22 mouse cellular contexts compared by ENCODE assay signal in the genomic region with DNA sequence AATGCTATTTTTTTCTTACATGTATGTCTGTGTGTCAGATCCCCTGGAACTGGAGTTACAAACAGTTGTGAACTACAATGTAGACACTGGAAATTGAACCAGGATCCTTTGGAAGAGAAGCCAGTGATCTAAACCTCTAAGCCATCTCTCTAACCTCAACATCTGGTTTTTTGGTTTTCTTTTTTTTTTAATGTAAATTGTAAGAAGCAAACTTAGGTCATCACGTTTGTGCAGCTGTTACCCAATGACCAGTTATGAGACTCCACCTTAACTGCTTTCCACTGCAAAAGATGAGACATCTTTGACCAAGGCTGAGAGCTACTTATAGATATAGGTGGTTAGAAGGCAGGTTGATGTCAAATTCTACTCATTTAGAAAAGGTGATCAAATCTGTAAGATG. TPM values are rescaled to one million over a fixed set of nuclear protein-coding genes. Genes with fewer than 3 reads are reported as not detected.
A peak's percentile ranks its signal among the peaks of the same experiment; 100 is the strongest.
DNase-seq lines count a peak whose midpoint lies in the region; ATAC-seq and TF ChIP-seq lines count a peak whose summit lies in the region.
"Had no signal": no experiment of that assay in that cellular context is flagged by ENCODE, and none has a peak within 500 bp of the region (broad histone marks: within the 10 kb centered on the region; RNA-seq: fewer than 3 reads in every experiment).

No protein-coding gene starts in this region.

- DNase-seq in heart, adult 8-10 months (ENCODE audit: low spot score), result no peak
- no peak for DNase-seq in stomach, postnatal 0 days (ENCODE audit: low spot score)
- no peak for DNase-seq in kidney, adult 18-20 months
- no peak for DNase-seq in midbrain, postnatal 0 days (ENCODE audit: low spot score)
- DNase-seq: adrenal gland, postnatal 10 days; adrenal gland, postnatal 36 days; cerebellum, adult 18-20 months; cerebellum, adult 9-10 months; cerebellum, postnatal 14 days; forebrain, postnatal 0 days; gastrocnemius, postnatal 25 days; heart, adult 2 months; heart, postnatal 14 days; kidney, adult 11 months had no signal

- H3K27ac ChIP-seq in heart, embryonic 15.5 days, result peak overlapping the region; percentile 68; the same call in 1 of the 2 replicates
- H3K27ac ChIP-seq in stomach, embryonic 14.5 days (ENCODE audit: low read length), result peak overlapping the region; percentile 1; the same call in 1 of the 2 replicates
- no peak overlapping the region for H3K27ac ChIP-seq in stomach, postnatal 0 days (replicated peaks)
- H3K27ac ChIP-seq in embryonic fibroblast, embryonic 13.5 days (ENCODE audit: insufficient read depth, low read length), result peak overlapping the region; percentile 69
- no peak overlapping the region for H3K27ac ChIP-seq in midbrain, postnatal 0 days (ENCODE audit: low read depth, low read length)
- H3K27ac ChIP-seq: heart, adult 2 months; hindbrain, embryonic 12.5 days; hindbrain, embryonic 15.5 days had no signal

- no peaks in the 10 kb centered on the region for H3K9me3 ChIP-seq in heart, embryonic 15.5 days (replicated peaks)
- H3K9me3 ChIP-seq in stomach, embryonic 14.5 days (ENCODE audit: control insufficient read depth, low read depth, low read length), result no peaks in the 10 kb centered on the region
- H3K9me3 ChIP-seq in stomach, postnatal 0 days (ENCODE audit: control insufficient read depth, low read length), result no peaks in the 10 kb centered on the region
- no peaks in the 10 kb centered on the region for H3K9me3 ChIP-seq in midbrain, postnatal 0 days (ENCODE audit: low read length)
- H3K9me3 ChIP-seq: hindbrain, embryonic 12.5 days; hindbrain, embryonic 15.5 days had no signal

- peaks cover 3% of the 10 kb centered on the region; the same call in 1 of the 2 replicates for H3K4me1 ChIP-seq in heart, embryonic 15.5 days (replicated peaks)
- H3K4me1 ChIP-seq in stomach, embryonic 14.5 days (ENCODE audit: control insufficient read depth, insufficient read depth, low read length), result no peaks in the 10 kb centered on the region
- H3K4me1 ChIP-seq in stomach, postnatal 0 days (replicated peaks; ENCODE audit: control insufficient read depth, insufficient read depth), result no peaks in the 10 kb centered on the region
- H3K4me1 ChIP-seq in embryonic fibroblast, embryonic 13.5 days (ENCODE audit: control insufficient read depth, insufficient read depth, low read length), result no peaks in the 10 kb centered on the region
- no peaks in the 10 kb centered on the region for H3K4me1 ChIP-seq in midbrain, postnatal 0 days (ENCODE audit: insufficient read depth, low read length)
- H3K4me1 ChIP-seq: hindbrain, embryonic 12.5 days; hindbrain, embryonic 15.5 days had no signal

- TF ChIP-seq POLR2A in embryonic fibroblast, embryonic 13.5 days (IDR thresholded peaks at IDR 0.05; ENCODE audit: low read depth, low read length), result no peak

- no peaks in the 10 kb centered on the region for H3K27me3 ChIP-seq in heart, embryonic 15.5 days
- H3K27me3 ChIP-seq in stomach, embryonic 14.5 days (ENCODE audit: control insufficient read depth, insufficient read depth, low read length), result no peaks in the 10 kb centered on the region
- no peaks in the 10 kb centered on the region for H3K27me3 ChIP-seq in stomach, postnatal 0 days (ENCODE audit: control insufficient read depth, insufficient read depth, low read length)
- H3K27me3 ChIP-seq in midbrain, postnatal 0 days (ENCODE audit: insufficient read depth, low read length), result no peaks in the 10 kb centered on the region
- H3K27me3 ChIP-seq: hindbrain, embryonic 12.5 days; hindbrain, embryonic 15.5 days; Patski had no signal

- no peak overlapping the region for H3K9ac ChIP-seq in heart, embryonic 15.5 days
- H3K9ac ChIP-seq in stomach, embryonic 14.5 days (replicated peaks; ENCODE audit: low read depth, low read length), result no peak overlapping the region
- H3K9ac ChIP-seq in stomach, postnatal 0 days (ENCODE audit: low read length), result no peak overlapping the region
- H3K9ac ChIP-seq in midbrain, postnatal 0 days (replicated peaks; ENCODE audit: low read length, poor library complexity, severe bottlenecking), result no peak overlapping the region
- H3K9ac ChIP-seq: forebrain, postnatal 0 days; hindbrain, embryonic 12.5 days; hindbrain, embryonic 15.5 days had no signal

- TF ChIP-seq CTCF in stomach, postnatal 0 days (IDR thresholded peaks at IDR 0.05; ENCODE audit: low read depth), result no peak
- TF ChIP-seq CTCF in embryonic fibroblast, embryonic 13.5 days (IDR thresholded peaks at IDR 0.05; ENCODE audit: borderline replicate concordance, insufficient read depth, low read length), result no peak
- TF ChIP-seq CTCF in midbrain, postnatal 0 days (IDR thresholded peaks at IDR 0.05), result no peak

- ATAC-seq in heart, embryonic 15.5 days (replicated peaks; ENCODE audit: insufficient number of reproducible peaks, insufficient read depth, low FRiP score, low read depth), result no peak
- no peak for ATAC-seq in stomach, embryonic 14.5 days (ENCODE audit: insufficient number of reproducible peaks, insufficient read depth, low FRiP score, low read depth)
- no peak for ATAC-seq in stomach, postnatal 0 days (ENCODE audit: low FRiP score, low TSS enrichment)
- ATAC-seq in midbrain, postnatal 0 days (ENCODE audit: low FRiP score), result no peak
- ATAC-seq: forebrain, embryonic 14.5 days; forebrain, postnatal 0 days had no signal

- H3K4me2 ChIP-seq in heart, embryonic 15.5 days, result no peak overlapping the region
- no peak overlapping the region for H3K4me2 ChIP-seq in stomach, embryonic 14.5 days (replicated peaks; ENCODE audit: low read depth, low read length)
- no peak overlapping the region for H3K4me2 ChIP-seq in stomach, postnatal 0 days (replicated peaks; ENCODE audit: low read depth)
- no peak overlapping the region for H3K4me2 ChIP-seq in midbrain, postnatal 0 days (ENCODE audit: low read depth, low read length, poor library complexity, severe bottlenecking)
- H3K4me2 ChIP-seq: heart, embryonic 11.5 days; hindbrain, embryonic 12.5 days; hindbrain, embryonic 15.5 days had no signal

- no peaks in the 10 kb centered on the region for H3K36me3 ChIP-seq in heart, embryonic 15.5 days
- no peaks in the 10 kb centered on the region for H3K36me3 ChIP-seq in stomach, embryonic 14.5 days (ENCODE audit: control insufficient read depth, insufficient read depth, low read length)
- H3K36me3 ChIP-seq in stomach, postnatal 0 days (ENCODE audit: control insufficient read depth, insufficient read depth, low read length), result no peaks in the 10 kb centered on the region
- H3K36me3 ChIP-seq in midbrain, postnatal 0 days (ENCODE audit: insufficient read depth, low read length), result no peaks in the 10 kb centered on the region
- H3K36me3 ChIP-seq: hindbrain, embryonic 12.5 days; hindbrain, embryonic 15.5 days had no signal

- WGBS in heart, embryonic 15.5 days, result 65% methylated on average over 1 of the region's 1 CpGs
- WGBS in stomach, embryonic 14.5 days, result 41% methylated on average over 1 of the region's 1 CpGs
- 46% methylated on average over 1 of the region's 1 CpGs for WGBS in stomach, postnatal 0 days
- WGBS in midbrain, postnatal 0 days, result 75% methylated on average over 1 of the region's 1 CpGs

- TF ChIP-seq EP300 in stomach, postnatal 0 days (optimal IDR thresholded peaks at IDR 0.05), result no peak

- H3K4me3 ChIP-seq in heart, embryonic 15.5 days, result no peak overlapping the region
- no peak overlapping the region for H3K4me3 ChIP-seq in stomach, embryonic 14.5 days (ENCODE audit: low read depth, low read length)
- no peak overlapping the region for H3K4me3 ChIP-seq in stomach, postnatal 0 days (ENCODE audit: low read depth, low read length)
- H3K4me3 ChIP-seq in embryonic fibroblast, embryonic 13.5 days (ENCODE audit: insufficient read depth, low read length), result no peak overlapping the region
- no peak overlapping the region for H3K4me3 ChIP-seq in midbrain, postnatal 0 days (ENCODE audit: low read depth, low read length)
- H3K4me3 ChIP-seq: heart, adult 2 months; hindbrain, embryonic 12.5 days; hindbrain, embryonic 15.5 days had no signal

RNA-seq across cellular contexts. Expression of a gene that starts 19.7 kb away (rescaled TPM):
- polyA plus RNA-seq in heart, embryonic 15.5 days (2015; fragmentation: Nextera tagmentation; extraction: Ambion mirVana), result 15.2 and 22.0 TPM in 2 replicates
- 1 to 10 TPM; 6.8 to 9.4 (median 7.6) TPM for total RNA-seq in heart, adult 8-10 months (2022)
- polyA plus RNA-seq in stomach, embryonic 14.5 days (2014; fragmentation: Nextera tagmentation; extraction: Ambion mirVana), result 30.3 and 30.8 TPM in 2 replicates
- 18.2 and 20.4 TPM in 2 replicates for polyA plus RNA-seq in stomach, postnatal 0 days (2015; fragmentation: Nextera tagmentation; extraction: Ambion mirVana)
- polyA plus RNA-seq in embryonic fibroblast, embryonic 13.5 days (2011; ENCODE audit: insufficient read length, low read depth, missing spikeins), result 16.1 and 17.9 TPM in 2 replicates
- total RNA-seq in midbrain, postnatal 0 days (2014; rRNA removed), result 9.3 and 14.5 TPM in 2 replicates
- polyA plus RNA-seq in midbrain, postnatal 0 days (2015; fragmentation: Nextera tagmentation; extraction: Ambion mirVana), result 18.3 and 19.7 TPM in 2 replicates

Comparison
In these comparisons a context has a peak if more than half of its experiments do, and no peak if none do; other contexts are left out.
1. H3K27ac ChIP-seq: peak in heart, embryonic 15.5 days (single experiment), stomach, embryonic 14.5 days (single experiment) and embryonic fibroblast, embryonic 13.5 days (single experiment); none in stomach, postnatal 0 days (single experiment) and midbrain, postnatal 0 days (single experiment).